Mouse (Mus musculus) kidney, postnatal 0 days (tissue): Measurements from ENCODE around the gene Cacna1g. TPM values are rescaled to one million over a fixed set of nuclear protein-coding genes. Genes with fewer than 3 reads are reported as not detected.

Experiments used
- ATAC-seq: fragments of 200-750 bp; cut with Nextera tagmentation; replicated peaks from 2 replicates; pipeline ENCODE4 v1.8.0; 2017; ENCODE audit warnings: low read depth, moderate number of reproducible peaks, moderate TSS enrichment, moderate library complexity; ENCODE audit not compliant: low FRiP score
- DNase-seq: peaks from one replicate; pipeline ENCODE4 v3.0.0-alpha.2; 2016; ENCODE audit warnings: low spot score
- H3K27ac ChIP-seq: fragments of 300-500 bp; sonication (generic); 2 replicates; pipeline ENCODE4 v1.5.1; 2014; ENCODE audit warnings: mild to moderate bottlenecking
- H3K27me3 ChIP-seq: fragments of 300-500 bp; sonication (generic); 2 replicates; pipeline ENCODE4 v1.6.1; 2014; ENCODE audit warnings: low read length, mixed read lengths; ENCODE audit not compliant: insufficient read depth
- H3K36me3 ChIP-seq: fragments of 300-500 bp; sonication (generic); 2 replicates; pipeline ENCODE4 v1.6.1; 2014; ENCODE audit warnings: low read length, mixed read lengths; ENCODE audit not compliant: insufficient read depth
- H3K4me1 ChIP-seq: fragments of 300-500 bp; sonication (generic); replicated peaks from 2 replicates; pipeline ENCODE4 v1.6.1; 2014; ENCODE audit warnings: antibody characterized with exemption, low read length, mixed read lengths; ENCODE audit not compliant: insufficient read depth
- H3K4me2 ChIP-seq: fragments of 300-500 bp; sonication (generic); 2 replicates; pipeline ENCODE4 v1.6.1; 2014; ENCODE audit warnings: mild to moderate bottlenecking, low read length, moderate library complexity, mixed read lengths
- H3K4me3 ChIP-seq: fragments of 300-500 bp; sonication (generic); replicated peaks from 2 replicates; pipeline ENCODE4 v1.5.1; 2014; ENCODE audit warnings: low read depth, low read length
- H3K9ac ChIP-seq: fragments of 300-500 bp; sonication (generic); 2 replicates; pipeline ENCODE4 v1.6.1; 2014; ENCODE audit warnings: low read depth, low read length
- H3K9me3 ChIP-seq: fragments of 300-500 bp; sonication (generic); replicated peaks from 2 replicates; pipeline ENCODE4 v1.6.1; 2016; ENCODE audit warnings: low read length, inconsistent platforms, mixed read lengths
- CTCF ChIP-seq: IDR thresholded peaks from 2 replicates; pipeline ENCODE4 v1.5.1; 2016; ENCODE audit warnings: antibody characterized with exemption, low read depth, mild to moderate bottlenecking, moderate library complexity
- WGBS: fragments of 180-500 bp; shearing (Covaris S2); extraction: QIAGEN DNeasy Blood & Tissue Kit; methylation state at CpG from one replicate; pipeline ENCODE4 v1.1.7; 2014; 5-methylcytosine and 5-hydroxymethylcytosine counted together
- polyA plus RNA-seq: library from polyadenylated mRNA; unstranded; fragments of >200 nt; fragmentation: Nextera tagmentation; extraction: Ambion mirVana; gene quantifications from 2 replicates; pipeline ENCODE4 v1.2.1, GENCODE M21; 2015

The Cacna1g gene
- polyA plus RNA-seq, 1 experiment from 2014 or later: 5.2 TPM

- Histone ChIP-seq H3K9me3 (no peaks in the 10 kb centered on the region), H3K36me3 (0 out of 2 replicates have a peak, but pooled peaks cover 6% of the 10 kb centered on the region), H3K27me3 (no peaks in the 10 kb centered on the region), H3K27ac (no peak overlapping the region), H3K4me1 (peaks cover 5% of the 10 kb centered on the region; the same call in 1 of the 2 replicates), H3K4me2 (no peak overlapping the region), H3K4me3 (no peak overlapping the region), H3K9ac (no peak overlapping the region)
- TF ChIP-seq CTCF: peak; percentile 79
- WGBS: 13% methylated on average over 7 of the region's 7 CpGs
- ATAC-seq: no peak
- peak; percentile 83 for DNase-seq
These were observed 53.7 kb downstream of the Cacna1g start for GRCm38 (mm10) chr11:94420325-94420724.

GRCm38 (mm10) chr11:94419004-94419727, 54.8 kb downstream of the Cacna1g start:
- 70% methylated on average over 10 of the region's 10 CpGs for WGBS
- TF ChIP-seq CTCF: no peak
- no peaks in the 10 kb centered on the region for H3K27me3 ChIP-seq
- 0 out of 2 replicates have a peak, but pooled peaks cover 7% of the 10 kb centered on the region for H3K36me3 ChIP-seq
- no peak for DNase-seq
- H3K9ac ChIP-seq: no peak overlapping the region
- H3K4me2 ChIP-seq: no peak overlapping the region
- no peak overlapping the region for H3K4me3 ChIP-seq
- H3K4me1 ChIP-seq: peaks cover 9% of the 10 kb centered on the region; the same call in 1 of the 2 replicates
- no peak for ATAC-seq
- no peaks in the 10 kb centered on the region for H3K9me3 ChIP-seq
- no peak overlapping the region for H3K27ac ChIP-seq

GRCm38 (mm10) chr11:94414042-94414441, 60.0 kb downstream of the Cacna1g start:
- no peak for DNase-seq
- Histone ChIP-seq H3K4me2 (no peak overlapping the region), H3K9me3 (no peaks in the 10 kb centered on the region), H3K27ac (no peak overlapping the region), H3K27me3 (no peaks in the 10 kb centered on the region), H3K36me3 (0 out of 2 replicates have a peak, but pooled peaks cover 7% of the 10 kb centered on the region), H3K4me3 (no peak overlapping the region), H3K9ac (no peak overlapping the region), H3K4me1 (peaks cover 14% of the 10 kb centered on the region; the same call in 1 of the 2 replicates)
- WGBS: 59% methylated on average over 4 of the region's 4 CpGs
- 0 out of 2 replicates have a peak, but pooled peaks have one; percentile 11 for ATAC-seq
- no peak for TF ChIP-seq CTCF

- no peak overlapping the region for H3K4me2 ChIP-seq
- H3K4me3 ChIP-seq: no peak overlapping the region
- H3K27ac ChIP-seq: no peak overlapping the region
- no peak for ATAC-seq
- H3K4me1 ChIP-seq: peaks cover 14% of the 10 kb centered on the region; the same call in 1 of the 2 replicates
- WGBS: 40% methylated on average over 8 of the region's 8 CpGs
- H3K27me3 ChIP-seq: no peaks in the 10 kb centered on the region
- H3K9me3 ChIP-seq: no peaks in the 10 kb centered on the region
- no peak for TF ChIP-seq CTCF
- 0 out of 2 replicates have a peak, but pooled peaks cover 7% of the 10 kb centered on the region for H3K36me3 ChIP-seq
- no peak for DNase-seq
- H3K9ac ChIP-seq: no peak overlapping the region
These were observed 60.5 kb downstream of the Cacna1g start for GRCm38 (mm10) chr11:94413516-94413915.

GRCm38 (mm10) chr11:94412998-94413469, 61.0 kb downstream of the Cacna1g start:
- no peak for DNase-seq
- H3K4me1 ChIP-seq: peaks cover 14% of the 10 kb centered on the region; the same call in 1 of the 2 replicates
- H3K9ac ChIP-seq: no peak overlapping the region
- no peak for TF ChIP-seq CTCF
- no peaks in the 10 kb centered on the region for H3K9me3 ChIP-seq
- no peak overlapping the region for H3K27ac ChIP-seq
- no peak for ATAC-seq
- WGBS: 39% methylated on average over 10 of the region's 10 CpGs
- H3K4me3 ChIP-seq: no peak overlapping the region
- H3K4me2 ChIP-seq: no peak overlapping the region
- 0 out of 2 replicates have a peak, but pooled peaks cover 7% of the 10 kb centered on the region for H3K36me3 ChIP-seq
- H3K27me3 ChIP-seq: no peaks in the 10 kb centered on the region

GRCm38 (mm10) chr11:94412562-94412961, 61.4 kb downstream of the Cacna1g start:
- Histone ChIP-seq H3K9me3 (no peaks in the 10 kb centered on the region), H3K27me3 (no peaks in the 10 kb centered on the region), H3K4me3 (no peak overlapping the region), H3K9ac (no peak overlapping the region), H3K36me3 (0 out of 2 replicates have a peak, but pooled peaks cover 7% of the 10 kb centered on the region), H3K4me2 (no peak overlapping the region), H3K4me1 (peaks cover 14% of the 10 kb centered on the region; the same call in 1 of the 2 replicates), H3K27ac (no peak overlapping the region)
- DNase-seq (no peak), ATAC-seq (no peak)
- no peak for TF ChIP-seq CTCF
- WGBS: 44% methylated on average over 2 of the region's 2 CpGs
